Mouse (Mus musculus): ENCODE measurements around the gene Bcar3.

The Bcar3 gene

GRCm38 (mm10) chr3:122481891-122482739 lies 188.2 kb downstream of the Bcar3 start:
- DNase-seq (ENCODE audit: low spot score in 2 of 2), result no peak

GRCm38 (mm10) chr3:122483066-122483782 lies 189.3 kb downstream of the Bcar3 start:
- DNase-seq (ENCODE audit: low spot score in 2 of 2), result no peak

- DNase-seq (ENCODE audit: low spot score in 2 of 2), result no peak
Measured at GRCm38 (mm10) chr3:122483783-122484130, 189.8 kb downstream of the Bcar3 start.

- DNase-seq (ENCODE audit: low spot score in 2 of 2), result no peak
Measured at GRCm38 (mm10) chr3:122484301-122484700, 190.4 kb downstream of the Bcar3 start.

GRCm38 (mm10) chr3:122485699-122486098 lies 191.8 kb downstream of the Bcar3 start:
- no peak for DNase-seq (ENCODE audit: low spot score in 2 of 2)

GRCm38 (mm10) chr3:122486193-122486592 lies 192.3 kb downstream of the Bcar3 start:
- DNase-seq (ENCODE audit: low spot score in 2 of 2), result no peak

- DNase-seq (ENCODE audit: low spot score in 2 of 2), result no peak
Measured at GRCm38 (mm10) chr3:122488051-122488754, 194.3 kb downstream of the Bcar3 start.

GRCm38 (mm10) chr3:122490574-122490973 lies 196.6 kb downstream of the Bcar3 start:
- DNase-seq (ENCODE audit: low spot score in 2 of 2), result peak in 1 of 2 experiments; percentile 61

- DNase-seq (ENCODE audit: low spot score in 2 of 2), result no peak
Measured at GRCm38 (mm10) chr3:122492006-122492405, 198.1 kb downstream of the Bcar3 start.

- no peak for DNase-seq (ENCODE audit: low spot score in 2 of 2)
Measured at GRCm38 (mm10) chr3:122492872-122493615, 199.1 kb downstream of the Bcar3 start.

GRCm38 (mm10) chr3:122494764-122495163 lies 200.8 kb downstream of the Bcar3 start:
- DNase-seq (ENCODE audit: low spot score in 2 of 2), result no peak

- DNase-seq (ENCODE audit: low spot score in 2 of 2), result no peak
Measured at GRCm38 (mm10) chr3:122497871-122498270, 203.9 kb downstream of the Bcar3 start.

- no peak for DNase-seq (ENCODE audit: low spot score in 2 of 2)
Measured at GRCm38 (mm10) chr3:122498528-122498927, 204.6 kb downstream of the Bcar3 start.

- no peak for DNase-seq (ENCODE audit: low spot score in 2 of 2)
Measured at GRCm38 (mm10) chr3:122499647-122500046, 205.7 kb downstream of the Bcar3 start.

GRCm38 (mm10) chr3:122500929-122501328 lies 207.0 kb downstream of the Bcar3 start:
- DNase-seq (ENCODE audit: low spot score in 2 of 2), result no peak

- peak; percentile 58 to 64 for DNase-seq (ENCODE audit: low spot score in 2 of 2)
Measured at GRCm38 (mm10) chr3:122506343-122506916, 212.5 kb downstream of the Bcar3 start.

- no peak for DNase-seq (ENCODE audit: low spot score in 2 of 2)
Measured at GRCm38 (mm10) chr3:122507826-122508225, 213.9 kb downstream of the Bcar3 start.

- DNase-seq (ENCODE audit: low spot score in 2 of 2), result no peak
Measured at GRCm38 (mm10) chr3:122509084-122509483, 215.1 kb downstream of the Bcar3 start.

GRCm38 (mm10) chr3:122509534-122510239 lies 215.8 kb downstream of the Bcar3 start:
- DNase-seq (ENCODE audit: low spot score in 2 of 2), result no peak

- DNase-seq (ENCODE audit: low spot score in 2 of 2), result no peak
Measured at GRCm38 (mm10) chr3:122510240-122510750, 216.4 kb downstream of the Bcar3 start.

All from right cerebral cortex, adult 2 months (tissue).